Mouse (Mus musculus) MEL (cell line): ENCODE data around the gene Amh. TPM values are rescaled to one million over a fixed set of nuclear protein-coding genes. Genes with fewer than 3 reads are reported as not detected.

Experiments
- DNase-seq: peaks from one replicate; pipeline ENCODE4 v3.0.0; 2011; ENCODE audit warnings: low read depth, low spot score
- H3K27ac ChIP-seq: 2 replicates; pipeline ENCODE4 v1.5.1; 2012; ENCODE audit warnings: low read depth, mild to moderate bottlenecking, control low read depth, low read length, moderate library complexity; ENCODE audit not compliant: control insufficient read depth
- H3K27me3 ChIP-seq, 2 experiments: fragments of 150-350 bp in 1 of 2; sonication (generic) in 1 of 2; 2 replicates each; pipeline ENCODE4 v1.6.1; 2012; ENCODE audit warnings: low read length in 2 of 2, mild to moderate bottlenecking in 2 of 2, improper control_type of control experiment in 1 of 2, moderate library complexity in 1 of 2; ENCODE audit not compliant: insufficient read depth in 2 of 2, control insufficient read depth in 1 of 2
- H3K36me3 ChIP-seq, 2 experiments: 2 replicates each; pipeline ENCODE4 v1.6.1; 2012 to 2014; ENCODE audit warnings: low read length in 2 of 2, improper control_type of control experiment in 1 of 2, inconsistent platforms in 1 of 2, mild to moderate bottlenecking in 1 of 2; ENCODE audit not compliant: insufficient read depth in 2 of 2, control insufficient read depth in 1 of 2
- H3K4me1 ChIP-seq, 2 experiments: fragments of 150-350 bp in 1 of 2; sonication (generic) in 1 of 2; 2 replicates each; pipeline ENCODE4 v1.6.1; 2012; ENCODE audit warnings: low read length in 2 of 2, improper control_type of control experiment in 1 of 2, mild to moderate bottlenecking in 1 of 2; ENCODE audit not compliant: insufficient read depth in 2 of 2, control insufficient read depth in 1 of 2
- H3K4me3 ChIP-seq, 2 experiments: fragments of 150-350 bp in 1 of 2; sonication (generic) in 1 of 2; 2 replicates each; pipeline ENCODE4 v1.5.1; 2012; ENCODE audit warnings: low read depth in 2 of 2, low read length in 2 of 2, mild to moderate bottlenecking in 2 of 2, moderate library complexity in 2 of 2, control low read depth in 1 of 2, improper control_type of control experiment in 1 of 2; ENCODE audit not compliant: control insufficient read depth in 1 of 2, insufficient read depth in 1 of 2
- H3K79me2 ChIP-seq: 2 replicates; pipeline ENCODE4 v1.6.1; 2012; ENCODE audit warnings: mild to moderate bottlenecking, low read length, moderate library complexity; ENCODE audit not compliant: control insufficient read depth, poor library complexity, insufficient read depth
- H3K9ac ChIP-seq: 2 replicates; pipeline ENCODE4 v1.6.1; 2012; ENCODE audit warnings: low read depth, mild to moderate bottlenecking, control low read depth, low read length, moderate library complexity; ENCODE audit not compliant: control insufficient read depth, poor library complexity, severe bottlenecking
- H3K9me3 ChIP-seq: fragments of 150-350 bp; sonication (generic); replicated peaks from 2 replicates; pipeline ENCODE4 v1.6.1; 2012; ENCODE audit warnings: mild to moderate bottlenecking, low read length, improper control_type of control experiment, moderate library complexity; ENCODE audit not compliant: insufficient read depth
- CHD1 ChIP-seq: IDR thresholded peaks from 2 replicates; pipeline ENCODE4 v1.6.1; 2012; ENCODE audit warnings: low read depth, mild to moderate bottlenecking, inconsistent platforms, low read length, improper control_type of control experiment
- CHD2 ChIP-seq: IDR thresholded peaks from 2 replicates; pipeline ENCODE4 v1.6.1; 2011; ENCODE audit warnings: low read length, improper control_type of control experiment
- CTCF ChIP-seq, 3 experiments: IDR thresholded peaks in 2 of 3; conservative IDR thresholded peaks in 1 of 3; 2 replicates each; pipeline ENCODE4 v1.5.1; 2011 to 2012; ENCODE audit warnings: low read length in 3 of 3, low read depth in 2 of 3, mild to moderate bottlenecking in 2 of 3, improper control_type of control experiment in 1 of 3, inconsistent platforms in 1 of 3, mixed read lengths in 1 of 3, moderate library complexity in 1 of 3; ENCODE audit not compliant: control insufficient read depth in 1 of 3, insufficient read depth in 1 of 3, poor library complexity in 1 of 3, severe bottlenecking in 1 of 3
- E2F4 ChIP-seq: IDR thresholded peaks from 2 replicates; pipeline ENCODE4 v1.6.1; 2011; ENCODE audit warnings: low read depth, low read length, improper control_type of control experiment, borderline replicate concordance
- ELF1 ChIP-seq: IDR thresholded peaks from 2 replicates; pipeline ENCODE4 v1.6.1; 2014; ENCODE audit warnings: low read depth, mild to moderate bottlenecking, inconsistent platforms, low read length, improper control_type of control experiment, moderate library complexity
- EP300 ChIP-seq, 2 experiments: IDR thresholded peaks; 2 replicates each; pipeline ENCODE4 v1.6.1; 2011; ENCODE audit warnings: improper control_type of control experiment in 2 of 2, low read length in 2 of 2, low read depth in 1 of 2, mild to moderate bottlenecking in 1 of 2
- GATA1 ChIP-seq: IDR thresholded peaks from 2 replicates; pipeline ENCODE4 v1.6.1; 2011; ENCODE audit warnings: low read depth, low read length, improper control_type of control experiment
- JUND ChIP-seq: IDR thresholded peaks from 2 replicates; pipeline ENCODE4 v1.6.1; 2011; ENCODE audit warnings: low read depth, mild to moderate bottlenecking, improper control_type of control experiment, low read length
- MAFK ChIP-seq: IDR thresholded peaks from 2 replicates; pipeline ENCODE4 v1.6.1; 2011; ENCODE audit warnings: low read depth, mild to moderate bottlenecking, low read length, improper control_type of control experiment, borderline replicate concordance
- MAZ ChIP-seq: IDR thresholded peaks from 2 replicates; pipeline ENCODE4 v1.6.1; 2012; ENCODE audit warnings: low read depth, mild to moderate bottlenecking, inconsistent platforms, low read length, improper control_type of control experiment
- MYC ChIP-seq: IDR thresholded peaks from 2 replicates; pipeline ENCODE4 v1.6.1; 2011; ENCODE audit warnings: low read depth, mild to moderate bottlenecking, low read length, improper control_type of control experiment, moderate library complexity
- NELFE ChIP-seq: IDR thresholded peaks from 2 replicates; pipeline ENCODE4 v1.6.1; 2011; ENCODE audit warnings: low read depth, low read length, improper control_type of control experiment
- POLR2A ChIP-seq, 2 experiments: IDR thresholded peaks; 2 replicates each; pipeline ENCODE4 v1.6.1; 2011 to 2012; ENCODE audit warnings: low read length in 2 of 2, mild to moderate bottlenecking in 2 of 2, control low read depth in 1 of 2, improper control_type of control experiment in 1 of 2, low read depth in 1 of 2, moderate library complexity in 1 of 2; ENCODE audit not compliant: control insufficient read depth in 1 of 2, insufficient read depth in 1 of 2, poor library complexity in 1 of 2
- POLR2AphosphoS2 ChIP-seq: IDR thresholded peaks from 2 replicates; pipeline ENCODE4 v1.6.1; 2011; ENCODE audit warnings: low read length, improper control_type of control experiment
- RAD21 ChIP-seq: IDR thresholded peaks from 2 replicates; pipeline ENCODE4 v1.6.1; 2011; ENCODE audit warnings: mild to moderate bottlenecking, low read depth, low read length, improper control_type of control experiment
- RCOR1 ChIP-seq: IDR thresholded peaks from 2 replicates; pipeline ENCODE4 v1.6.1; 2012; ENCODE audit warnings: low read depth, mild to moderate bottlenecking, inconsistent platforms, low read length, improper control_type of control experiment
- SIN3A ChIP-seq: IDR thresholded peaks from 2 replicates; pipeline ENCODE4 v1.6.1; 2012; ENCODE audit warnings: low read length, improper control_type of control experiment, inconsistent platforms
- TBP ChIP-seq: IDR thresholded peaks from 2 replicates; pipeline ENCODE4 v1.8.0; 2011; ENCODE audit warnings: low read depth, low read length, improper control_type of control experiment
- ZKSCAN1 ChIP-seq: IDR thresholded peaks from 2 replicates; pipeline ENCODE4 v1.6.1; 2012; ENCODE audit warnings: low read depth, mild to moderate bottlenecking, inconsistent platforms, low read length, improper control_type of control experiment, moderate library complexity
- ZMIZ1 ChIP-seq: IDR thresholded peaks from 2 replicates; pipeline ENCODE4 v1.6.1; 2012; ENCODE audit warnings: low read depth, mild to moderate bottlenecking, inconsistent platforms, low read length, improper control_type of control experiment, moderate library complexity
- polyA plus RNA-seq, 2 experiments: library from polyadenylated mRNA; stranded (reverse) in 1 of 2; unstranded in 1 of 2; fragments of >175 nt in 1 of 2; fragments of >200 nt in 1 of 2; gene quantifications; 2 replicates each; pipeline versions ENCODE4 v1.2.1 to v1.2.4; 2012; ENCODE audit warnings: low replicate concordance in 2 of 2, low read depth in 1 of 2; ENCODE audit not compliant: insufficient read length in 2 of 2, insufficient read depth in 1 of 2, missing spikeins in 1 of 2
- total RNA-seq: library from RNA; depleted of rRNA; stranded (reverse); fragments of 300-350 nt; gene quantifications from 2 replicates; pipeline ENCODE4 v1.2.3, GENCODE M21; 2012

The Amh gene
- total and polyA plus RNA-seq, 3 experiments, result 0.42 to 1.1 TPM; not detected in 1

- peaks cover 7 to 26% of the 10 kb centered on the region in 2 experiments for H3K4me1 ChIP-seq
- H3K27me3 ChIP-seq, result no peaks in the 10 kb centered on the region
- peaks cover 17% of the 10 kb centered on the region for H3K79me2 ChIP-seq
- no peaks in the 10 kb centered on the region for H3K9me3 ChIP-seq
- H3K9ac ChIP-seq, result no peak overlapping the region
- no peak for DNase-seq
- H3K4me3 ChIP-seq, result no peak overlapping the region
- H3K27ac ChIP-seq, result no peak overlapping the region
- 0 out of 6 replicates have a peak, but pooled peaks of 1 of the 3 experiments have one; percentile 6 for TF ChIP-seq CTCF (IDR thresholded peaks at IDR 0.05 in 2 of 3, conservative IDR thresholded peaks at IDR 0.05 in 1 of 3; ENCODE audit: control insufficient read depth in 1 of 3, insufficient read depth in 1 of 3, low read depth in 2 of 3, low read length in 3 of 3, poor library complexity in 1 of 3, severe bottlenecking in 1 of 3)
- no peak for TF ChIP-seq JUND
- no peak for TF ChIP-seq MAFK
- TF ChIP-seq MAZ, result no peak
- no peak for TF ChIP-seq RAD21
- TF ChIP-seq CHD1, result 0 out of 2 replicates have a peak, but pooled peaks have one; percentile 18
- no peak for TF ChIP-seq POLR2A (IDR thresholded peaks at IDR 0.05; ENCODE audit: control insufficient read depth in 1 of 2, insufficient read depth in 1 of 2, low read depth in 1 of 2, low read length in 2 of 2, poor library complexity in 1 of 2)
- peaks cover 0 to 20% of the 10 kb centered on the region in 2 experiments; a peak in 2 of 4 replicates for H3K36me3 ChIP-seq
Observed at GRCm38 (mm10) chr10:80823316-80823715, 18.3 kb downstream of the Amh start.

GRCm38 (mm10) chr10:80823847-80824643, 19.0 kb downstream of the Amh start:
- H3K4me3 ChIP-seq, result peak overlapping the region; percentile 41 to 69
- peaks cover 7 to 25% of the 10 kb centered on the region in 2 experiments; a peak in 3 of 4 replicates for H3K4me1 ChIP-seq
- H3K27ac ChIP-seq, result peak overlapping the region; percentile 76

More at GRCm38 (mm10) chr10:80823847-80824643, 19.0 kb downstream of the Amh start:
- no peaks in the 10 kb centered on the region for H3K27me3 ChIP-seq
- peak; percentile 74 for DNase-seq
- no peaks in the 10 kb centered on the region for H3K9me3 ChIP-seq
- TF ChIP-seq MYC, result peak; percentile 24; the same call in 1 of the 2 replicates
- 0 out of 2 replicates have a peak, but pooled peaks have one; percentile 31 for TF ChIP-seq CHD1
- peak; percentile 67 for TF ChIP-seq ZMIZ1
- peak; percentile 16 for TF ChIP-seq TBP
- TF ChIP-seq EP300 (IDR thresholded peaks at IDR 0.05; ENCODE audit: low read depth in 1 of 2, low read length in 2 of 2), result peak in 1 of 2 experiments; percentile 40; a peak in 1 of 4 replicates
- TF ChIP-seq ELF1, result peak; percentile 60; the same call in 1 of the 2 replicates
- peak; percentile 33 to 43; a peak in 1 of 4 replicates for TF ChIP-seq POLR2A (IDR thresholded peaks at IDR 0.05; ENCODE audit: control insufficient read depth in 1 of 2, insufficient read depth in 1 of 2, low read depth in 1 of 2, low read length in 2 of 2, poor library complexity in 1 of 2)
- no peak for TF ChIP-seq CHD2
- no peak for TF ChIP-seq POLR2AphosphoS2
- TF ChIP-seq ZKSCAN1, result 0 out of 2 replicates have a peak, but pooled peaks have one; percentile 12
- TF ChIP-seq NELFE, result peak; percentile 36; the same call in 1 of the 2 replicates
- peak; percentile 39 for TF ChIP-seq SIN3A
- no peak for TF ChIP-seq GATA1
- TF ChIP-seq RCOR1, result 0 out of 2 replicates have a peak, but pooled peaks have one; percentile 23
- TF ChIP-seq E2F4, result no peak
- TF ChIP-seq MAZ, result 0 out of 2 replicates have a peak, but pooled peaks have one; percentile 23
- peaks cover 20% of the 10 kb centered on the region for H3K79me2 ChIP-seq
- H3K36me3 ChIP-seq, result peaks cover 0 to 20% of the 10 kb centered on the region in 2 experiments; a peak in 2 of 4 replicates
- H3K9ac ChIP-seq, result peak overlapping the region; percentile 53
